Mouse (Mus musculus): ENCODE results near the gene Tacc2. TPM values are rescaled to one million over a fixed set of nuclear protein-coding genes. Genes with fewer than 3 reads are reported as not detected.

The Tacc2 gene
- total and polyA plus RNA-seq, 2 experiments from 2014 or later, result 39.0 to 83.8 TPM

DNA sequence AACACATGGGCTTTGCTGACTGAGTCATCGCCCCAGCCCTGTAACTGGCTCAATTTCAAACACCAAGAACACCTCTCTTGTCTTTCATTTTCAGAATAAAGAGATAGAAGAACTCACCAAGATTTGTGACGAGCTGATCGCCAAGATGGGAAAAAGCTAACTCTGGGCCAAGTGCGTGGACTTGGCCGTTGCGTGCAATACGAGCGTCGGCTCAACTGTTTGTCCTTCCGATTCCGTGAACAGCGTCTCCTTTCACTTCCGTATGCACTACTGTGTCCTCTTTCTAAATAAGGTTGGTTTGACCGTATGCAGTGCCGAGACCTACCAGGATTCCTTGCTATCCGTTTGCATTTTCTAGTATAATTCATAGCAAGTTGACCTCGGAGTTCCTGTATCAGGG, 186.9 kb downstream of the Tacc2 start:
- 94% methylated on average over 17 of the region's 17 CpGs for WGBS
- ATAC-seq (ENCODE audit: insufficient read depth, low read depth) (no peak), DNase-seq (ENCODE audit: low spot score) (no peak)
- no peaks in the 10 kb centered on the region for H3K4me1 ChIP-seq (ENCODE audit: control insufficient read depth, insufficient read depth)
- H3K36me3 ChIP-seq (replicated peaks; ENCODE audit: control insufficient read depth, insufficient read depth, low read length), result peaks cover 46% of the 10 kb centered on the region
- H3K27ac ChIP-seq (ENCODE audit: low read depth), result no peak overlapping the region
- H3K4me2 ChIP-seq (ENCODE audit: low read depth, low read length), result no peak overlapping the region
- H3K9me3 ChIP-seq (replicated peaks; ENCODE audit: control insufficient read depth, low read length), result no peaks in the 10 kb centered on the region
- H3K27me3 ChIP-seq (ENCODE audit: control insufficient read depth, insufficient read depth, low read length), result no peaks in the 10 kb centered on the region
- no peak overlapping the region for H3K9ac ChIP-seq (replicated peaks; ENCODE audit: low read depth, low read length)
- H3K4me3 ChIP-seq (ENCODE audit: low read depth, low read length), result no peak overlapping the region
- TF ChIP-seq CTCF (IDR thresholded peaks at IDR 0.05; ENCODE audit: low read depth) (no peak), EP300 (IDR thresholded peaks at IDR 0.05; ENCODE audit: low read depth) (no peak)

DNA sequence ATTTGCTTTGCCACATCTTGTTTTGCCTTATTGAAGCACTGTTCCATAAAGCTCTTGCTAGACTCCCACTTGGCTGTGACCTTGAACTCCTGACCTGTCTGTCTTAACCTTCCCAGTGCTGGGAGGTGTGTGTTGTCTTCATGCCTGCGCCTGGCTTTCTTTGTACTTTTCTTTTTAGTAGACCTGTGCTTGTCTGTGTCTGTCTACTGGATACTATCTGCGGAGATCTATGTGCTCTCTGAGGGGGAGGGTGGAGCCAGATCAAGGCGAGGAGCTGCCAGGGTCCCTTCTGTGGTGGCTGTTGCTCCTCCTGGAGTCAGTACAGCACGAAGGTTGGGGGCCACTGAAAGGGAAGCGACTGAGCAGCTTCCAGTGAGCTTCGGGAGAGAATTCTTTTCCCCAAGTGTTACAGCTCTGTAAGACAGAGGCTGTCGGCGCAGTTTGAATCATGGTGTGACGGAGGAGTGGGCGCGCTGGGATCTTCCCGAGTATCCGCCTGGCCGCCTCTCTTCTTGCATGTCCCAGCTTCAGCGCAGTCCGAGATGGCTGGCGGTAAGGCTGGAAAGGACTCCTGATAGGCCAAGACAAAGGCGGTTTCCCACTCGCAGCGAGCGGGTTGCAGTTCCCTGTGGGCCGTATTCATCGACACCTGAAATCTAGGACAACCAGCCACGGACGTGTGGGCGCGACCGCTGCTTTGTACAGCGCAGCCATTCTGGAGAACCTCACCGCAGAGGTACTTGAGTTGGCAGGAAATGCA, 189.4 kb downstream of the Tacc2 start:
- Histone ChIP-seq H3K9ac (replicated peaks; ENCODE audit: low read depth, low read length) (no peak overlapping the region), H3K4me2 (ENCODE audit: low read depth, low read length) (peak overlapping the region; percentile 32; the same call in 1 of the 2 replicates), H3K36me3 (replicated peaks; ENCODE audit: control insufficient read depth, insufficient read depth, low read length) (peaks cover 21% of the 10 kb centered on the region), H3K4me1 (ENCODE audit: control insufficient read depth, insufficient read depth) (no peaks in the 10 kb centered on the region), H3K9me3 (replicated peaks; ENCODE audit: control insufficient read depth, low read length) (no peaks in the 10 kb centered on the region), H3K27ac (ENCODE audit: low read depth) (no peak overlapping the region), H3K4me3 (ENCODE audit: low read depth, low read length) (no peak overlapping the region), H3K27me3 (ENCODE audit: control insufficient read depth, insufficient read depth, low read length) (no peaks in the 10 kb centered on the region)
- no peak for TF ChIP-seq CTCF (IDR thresholded peaks at IDR 0.05; ENCODE audit: low read depth)
- no peak for TF ChIP-seq EP300 (IDR thresholded peaks at IDR 0.05; ENCODE audit: low read depth)
- 0 out of 2 replicates have a peak, but pooled peaks have one; percentile 14 for ATAC-seq (ENCODE audit: insufficient read depth, low read depth)
- 58% methylated on average over 30 of the region's 30 CpGs for WGBS
- no peak for DNase-seq (ENCODE audit: low spot score)

DNA sequence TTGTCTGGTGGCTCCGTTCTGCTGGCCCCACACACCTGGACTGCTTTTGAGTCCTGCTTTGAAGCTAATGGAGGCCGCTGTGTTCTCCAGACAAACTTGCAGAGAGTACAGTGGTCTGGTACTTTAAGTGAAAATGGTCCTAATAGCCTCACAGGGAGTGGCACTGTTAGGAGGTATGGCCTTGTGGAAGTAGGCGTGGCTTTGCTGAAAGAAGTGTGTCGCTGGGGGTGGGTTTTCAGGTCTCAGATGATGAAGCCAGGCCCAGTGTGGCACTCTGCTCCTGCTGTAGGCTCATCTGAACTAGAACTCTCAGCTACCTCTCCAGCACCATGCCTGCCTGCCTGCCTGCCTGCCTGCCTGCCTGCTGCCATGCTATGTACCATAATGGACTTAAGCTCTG, 190.9 kb downstream of the Tacc2 start:
- ATAC-seq (ENCODE audit: insufficient read depth, low read depth), result no peak
- Histone ChIP-seq H3K36me3 (replicated peaks; ENCODE audit: control insufficient read depth, insufficient read depth, low read length) (peaks cover 21% of the 10 kb centered on the region), H3K4me2 (ENCODE audit: low read depth, low read length) (no peak overlapping the region), H3K27me3 (ENCODE audit: control insufficient read depth, insufficient read depth, low read length) (no peaks in the 10 kb centered on the region), H3K9me3 (replicated peaks; ENCODE audit: control insufficient read depth, low read length) (no peaks in the 10 kb centered on the region), H3K27ac (ENCODE audit: low read depth) (no peak overlapping the region), H3K4me1 (ENCODE audit: control insufficient read depth, insufficient read depth) (no peaks in the 10 kb centered on the region), H3K4me3 (ENCODE audit: low read depth, low read length) (no peak overlapping the region), H3K9ac (replicated peaks; ENCODE audit: low read depth, low read length) (no peak overlapping the region)
- no peak for DNase-seq (ENCODE audit: low spot score)
- 92% methylated on average over 4 of the region's 4 CpGs for WGBS
- TF ChIP-seq EP300 (IDR thresholded peaks at IDR 0.05; ENCODE audit: low read depth), result no peak
- TF ChIP-seq CTCF (IDR thresholded peaks at IDR 0.05; ENCODE audit: low read depth), result no peak

DNA sequence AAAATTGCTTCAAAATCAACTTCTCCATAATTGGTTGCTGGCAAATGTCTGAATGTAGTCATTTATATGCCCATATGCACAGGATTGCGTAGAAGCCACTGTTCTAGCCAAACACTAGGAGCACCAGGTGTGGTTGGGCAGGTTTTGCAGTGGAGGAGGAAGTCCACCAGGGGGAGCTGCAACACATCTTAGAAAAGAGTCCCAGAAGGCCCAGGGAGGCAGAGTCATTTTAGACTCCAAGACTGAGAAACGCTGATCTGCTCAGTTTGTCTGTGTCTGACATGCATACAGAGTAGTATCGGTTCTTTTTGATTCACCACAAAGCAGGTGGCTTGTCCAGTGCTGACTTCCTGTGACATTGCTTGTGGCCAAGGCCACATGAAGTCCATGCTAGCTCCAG, 193.5 kb downstream of the Tacc2 start:
- no peaks in the 10 kb centered on the region for H3K27me3 ChIP-seq (ENCODE audit: control insufficient read depth, insufficient read depth, low read length)
- H3K9me3 ChIP-seq (replicated peaks; ENCODE audit: control insufficient read depth, low read length), result no peaks in the 10 kb centered on the region
- no peak overlapping the region for H3K27ac ChIP-seq (ENCODE audit: low read depth)
- H3K4me1 ChIP-seq (ENCODE audit: control insufficient read depth, insufficient read depth), result peaks cover 5% of the 10 kb centered on the region; the same call in 1 of the 2 replicates
- DNase-seq (ENCODE audit: low spot score), result peak; percentile 70
- WGBS, result 29% methylated on average over 3 of the region's 3 CpGs
- H3K9ac ChIP-seq (replicated peaks; ENCODE audit: low read depth, low read length), result no peak overlapping the region
- TF ChIP-seq CTCF (IDR thresholded peaks at IDR 0.05; ENCODE audit: low read depth), result peak; percentile 88
- TF ChIP-seq EP300 (IDR thresholded peaks at IDR 0.05; ENCODE audit: low read depth), result no peak
- H3K36me3 ChIP-seq (replicated peaks; ENCODE audit: control insufficient read depth, insufficient read depth, low read length), result no peaks in the 10 kb centered on the region
- H3K4me3 ChIP-seq (ENCODE audit: low read depth, low read length), result no peak overlapping the region
- ATAC-seq (ENCODE audit: insufficient read depth, low read depth), result no peak
- no peak overlapping the region for H3K4me2 ChIP-seq (ENCODE audit: low read depth, low read length)

DNA sequence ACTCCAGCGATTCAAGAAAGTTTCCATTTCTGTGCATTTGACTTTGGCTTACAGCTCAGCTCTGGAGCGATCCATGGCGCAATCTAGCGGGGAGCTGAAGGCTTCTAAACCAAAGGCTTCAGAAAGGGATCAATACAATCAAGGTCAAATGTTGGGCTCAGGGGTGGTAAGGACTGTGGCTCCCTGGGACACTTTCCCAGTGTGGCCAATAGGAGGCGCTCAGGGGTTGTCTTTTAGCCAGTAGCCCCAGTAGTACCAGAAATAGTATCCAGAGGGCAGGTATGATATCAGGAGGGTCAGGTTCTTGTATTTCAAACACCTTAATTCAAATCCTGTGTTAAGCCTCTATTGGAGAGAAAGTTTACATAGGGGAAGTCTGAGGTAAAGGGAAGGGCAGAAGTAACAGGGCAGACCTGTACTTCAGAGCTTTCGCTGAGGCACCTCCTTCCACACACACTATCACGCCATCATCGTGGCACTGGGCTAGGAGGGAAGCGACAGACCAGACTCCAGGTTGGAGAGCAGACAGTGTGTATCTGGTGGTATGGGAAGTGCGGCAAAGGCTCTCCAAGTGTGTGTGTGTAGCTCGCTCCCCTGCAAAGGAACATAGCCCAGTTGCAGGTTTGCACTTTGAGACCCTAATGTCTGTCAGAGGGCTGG, 196.1 kb downstream of the Tacc2 start:
- peak overlapping the region; percentile 70; the same call in 1 of the 2 replicates for H3K27ac ChIP-seq (ENCODE audit: low read depth)
- H3K9ac ChIP-seq (replicated peaks; ENCODE audit: low read depth, low read length), result no peak overlapping the region
- DNase-seq (ENCODE audit: low spot score), result peak; percentile 41
- H3K4me3 ChIP-seq (ENCODE audit: low read depth, low read length), result no peak overlapping the region
- TF ChIP-seq EP300 (IDR thresholded peaks at IDR 0.05; ENCODE audit: low read depth) (no peak), CTCF (IDR thresholded peaks at IDR 0.05; ENCODE audit: low read depth) (peak; percentile 70)
- H3K4me2 ChIP-seq (ENCODE audit: low read depth, low read length), result no peak overlapping the region
- ATAC-seq (ENCODE audit: insufficient read depth, low read depth), result peak; percentile 84
- H3K36me3 ChIP-seq (replicated peaks; ENCODE audit: control insufficient read depth, insufficient read depth, low read length), result no peaks in the 10 kb centered on the region
- H3K27me3 ChIP-seq (ENCODE audit: control insufficient read depth, insufficient read depth, low read length), result no peaks in the 10 kb centered on the region
- 59% methylated on average over 11 of the region's 11 CpGs for WGBS
- no peaks in the 10 kb centered on the region for H3K9me3 ChIP-seq (replicated peaks; ENCODE audit: control insufficient read depth, low read length)
- H3K4me1 ChIP-seq (ENCODE audit: control insufficient read depth, insufficient read depth), result peaks cover 5% of the 10 kb centered on the region; the same call in 1 of the 2 replicates
